Mouse (Mus musculus) liver, postnatal 0 days (tissue): ENCODE results near the gene Hgfac. TPM values are rescaled to one million over a fixed set of nuclear protein-coding genes. Genes with fewer than 3 reads are reported as not detected.

Experiments
- ATAC-seq: fragments of 200-750 bp; cut with Nextera tagmentation; 2 replicates; pipeline ENCODE4 v1.8.0; 2017; ENCODE audit warnings: mild to moderate bottlenecking, moderate library complexity
- DNase-seq: peaks from one replicate; pipeline ENCODE4 v3.0.0-alpha.2; 2016
- H3K27ac ChIP-seq: fragments of 300-500 bp; sonication (generic); 2 replicates; pipeline ENCODE4 v1.5.1; 2014; ENCODE audit warnings: antibody characterized with exemption, moderate library complexity, mild to moderate bottlenecking, low read depth
- H3K27me3 ChIP-seq: fragments of 300-500 bp; sonication (generic); 2 replicates; pipeline ENCODE4 v1.6.1; 2014; ENCODE audit warnings: low read length, control low read depth, mixed read lengths; ENCODE audit not compliant: insufficient read depth
- H3K36me3 ChIP-seq: fragments of 300-500 bp; sonication (generic); replicated peaks from 2 replicates; pipeline ENCODE4 v1.6.1; 2014; ENCODE audit warnings: mild to moderate bottlenecking, control low read depth, low read length, moderate library complexity, mixed read lengths; ENCODE audit not compliant: insufficient read depth
- H3K4me1 ChIP-seq: fragments of 300-500 bp; sonication (generic); 2 replicates; pipeline ENCODE4 v1.6.1; 2014; ENCODE audit warnings: antibody characterized with exemption, mild to moderate bottlenecking, control low read depth; ENCODE audit not compliant: insufficient read depth
- H3K4me2 ChIP-seq: fragments of 300-500 bp; sonication (generic); 2 replicates; pipeline ENCODE4 v1.6.1; 2014; ENCODE audit warnings: low read depth, mild to moderate bottlenecking, low read length, moderate library complexity, mixed read lengths
- H3K4me3 ChIP-seq: fragments of 300-500 bp; sonication (generic); 2 replicates; pipeline ENCODE4 v1.5.1; 2014; ENCODE audit warnings: low read depth, low read length
- H3K9ac ChIP-seq: fragments of 300-500 bp; sonication (generic); replicated peaks from 2 replicates; pipeline ENCODE4 v1.6.1; 2014; ENCODE audit warnings: mild to moderate bottlenecking, moderate library complexity
- H3K9me3 ChIP-seq: fragments of 300-500 bp; sonication (generic); 2 replicates; pipeline ENCODE4 v1.6.1; 2016; ENCODE audit warnings: mild to moderate bottlenecking, control low read depth, low read length, mixed read lengths
- CTCF ChIP-seq: sonication (generic); IDR thresholded peaks from 2 replicates; pipeline ENCODE4 v1.5.1; 2016; ENCODE audit warnings: antibody characterized with exemption, low read depth
- EP300 ChIP-seq: IDR thresholded peaks from 2 replicates; pipeline ENCODE4 v1.6.1; 2016; ENCODE audit warnings: antibody characterized with exemption, low read depth, mild to moderate bottlenecking
- WGBS: fragments of 180-500 bp; shearing (Covaris S2); extraction: QIAGEN DNeasy Blood & Tissue Kit; methylation state at CpG from one replicate; pipeline ENCODE4 v1.1.7; 2014; ENCODE audit not compliant: insufficient replicate concordance; 5-methylcytosine and 5-hydroxymethylcytosine counted together
- polyA plus RNA-seq: library from polyadenylated mRNA; unstranded; fragments of >200 nt; fragmentation: Nextera tagmentation; extraction: Ambion mirVana; gene quantifications from 2 replicates; pipeline ENCODE4 v1.2.1, GENCODE M21; 2015

The Hgfac gene
- polyA plus RNA-seq, 1 experiment from 2014 or later = 304 TPM

DNA sequence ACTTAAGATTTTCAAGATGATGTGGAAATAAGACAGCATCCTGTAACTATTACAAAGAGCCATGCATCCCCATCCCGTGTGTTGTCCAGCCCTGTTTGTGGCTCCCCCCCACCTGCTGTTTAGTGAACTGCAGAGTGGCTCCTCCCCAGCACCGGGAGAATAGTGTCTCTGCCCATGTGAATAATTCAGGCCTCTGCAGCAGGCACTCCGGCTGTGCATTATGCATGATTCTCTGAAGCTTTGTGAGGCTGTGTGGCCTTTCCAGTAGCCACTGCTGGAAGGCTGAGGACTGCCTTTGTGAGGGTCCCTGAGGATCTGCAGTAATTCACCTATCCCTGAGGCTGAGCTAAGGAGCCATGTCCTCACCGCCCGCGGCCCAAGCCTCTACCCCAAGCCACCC lies 27.3 kb upstream of the Hgfac start:
- no peak for ATAC-seq
- WGBS = 86% methylated on average over 6 of the region's 6 CpGs
- Histone ChIP-seq H3K27me3 (no peaks in the 10 kb centered on the region), H3K9me3 (no peaks in the 10 kb centered on the region), H3K4me1 (peaks cover 4% of the 10 kb centered on the region), H3K36me3 (peaks cover 8% of the 10 kb centered on the region; the same call in 1 of the 2 replicates), H3K4me2 (no peak overlapping the region), H3K27ac (no peak overlapping the region), H3K9ac (no peak overlapping the region), H3K4me3 (no peak overlapping the region)
- DNase-seq = no peak
- TF ChIP-seq CTCF (no peak), EP300 (no peak)

DNA sequence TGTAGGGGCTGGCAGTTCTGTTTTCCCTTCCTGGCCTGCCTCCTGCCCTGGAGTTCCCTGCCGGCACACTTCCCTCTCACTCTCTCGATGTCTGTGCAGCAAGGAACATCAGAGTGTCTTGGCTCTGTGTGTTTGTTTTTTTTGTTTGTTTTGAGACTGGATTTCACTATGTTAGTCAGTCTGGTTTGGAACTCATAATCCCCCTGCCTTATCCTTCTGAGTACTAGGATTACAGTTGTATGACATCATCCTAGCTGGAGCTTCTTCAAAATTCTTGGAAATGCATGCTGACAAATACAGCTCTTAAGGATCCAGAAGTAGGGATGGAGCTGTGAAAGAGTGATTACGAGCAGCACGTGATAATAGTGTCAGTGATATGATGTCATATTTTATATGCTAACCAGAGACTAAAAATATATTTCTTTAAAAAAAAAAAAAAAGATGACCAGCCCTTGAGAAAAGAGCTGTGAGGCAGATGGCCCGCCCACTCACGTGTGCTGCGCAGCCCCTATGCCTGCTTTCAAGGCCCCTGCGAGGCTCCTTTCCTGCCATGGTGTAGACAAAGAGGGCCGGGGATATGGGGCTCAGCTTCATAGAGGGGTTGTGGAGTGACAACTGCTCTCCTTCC lies 21.5 kb upstream of the Hgfac start:
- Histone ChIP-seq H3K27ac (no peak overlapping the region), H3K4me3 (no peak overlapping the region), H3K9ac (no peak overlapping the region), H3K36me3 (peaks cover 6% of the 10 kb centered on the region), H3K9me3 (no peaks in the 10 kb centered on the region), H3K4me2 (no peak overlapping the region), H3K4me1 (no peaks in the 10 kb centered on the region), H3K27me3 (no peaks in the 10 kb centered on the region)
- ATAC-seq = no peak
- TF ChIP-seq EP300 (no peak), CTCF (no peak)
- WGBS = 81% methylated on average over 9 of the region's 9 CpGs
- no peak for DNase-seq

DNA sequence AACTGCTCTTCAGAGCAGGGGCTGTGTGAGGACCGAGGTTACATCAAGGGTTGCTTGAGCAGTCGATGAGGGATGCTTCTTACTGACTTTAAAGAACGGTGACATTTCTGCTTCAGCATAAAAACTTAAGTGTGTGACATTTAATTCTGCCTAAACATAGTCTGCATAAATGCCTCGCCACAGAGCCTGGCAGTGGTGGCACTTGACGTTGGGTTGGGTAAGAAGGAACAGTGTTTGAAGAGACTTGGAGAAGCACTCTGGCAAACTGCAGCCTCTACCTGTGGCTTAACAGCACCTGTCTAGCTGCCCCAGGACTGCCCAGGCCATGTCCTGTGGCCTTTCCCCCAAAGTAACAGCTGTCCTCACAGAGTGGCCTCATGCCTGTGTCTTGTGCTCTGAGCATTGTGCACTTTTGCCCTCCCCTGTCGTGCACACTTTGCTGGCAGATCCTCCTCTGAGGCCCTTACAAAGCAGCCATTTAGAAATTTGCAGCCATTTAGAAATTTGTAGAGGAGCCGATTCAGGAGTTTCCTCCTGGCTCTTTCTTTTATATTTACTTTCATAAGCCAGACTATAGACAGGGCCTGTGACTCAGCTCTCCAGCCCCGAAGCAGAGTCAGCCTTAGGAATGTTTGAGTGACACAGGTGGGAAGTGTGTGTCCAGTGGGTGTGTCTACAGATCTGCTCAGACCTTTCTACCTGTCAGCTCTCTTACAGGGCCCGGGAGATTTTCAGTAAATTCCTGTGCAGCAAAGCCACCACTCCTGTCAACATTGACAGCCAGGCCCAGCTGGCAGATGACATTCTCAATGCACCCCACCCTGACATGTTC lies 20.7 kb upstream of the Hgfac start:
- Histone ChIP-seq H3K27me3 (no peaks in the 10 kb centered on the region), H3K9me3 (no peaks in the 10 kb centered on the region), H3K4me2 (no peak overlapping the region), H3K9ac (no peak overlapping the region), H3K4me1 (no peaks in the 10 kb centered on the region), H3K36me3 (peaks cover 6% of the 10 kb centered on the region), H3K27ac (no peak overlapping the region), H3K4me3 (no peak overlapping the region)
- DNase-seq = no peak
- WGBS = 81% methylated on average over 9 of the region's 9 CpGs
- TF ChIP-seq CTCF (no peak), EP300 (no peak)
- no peak; the same call in 1 of the 2 replicates for ATAC-seq

DNA sequence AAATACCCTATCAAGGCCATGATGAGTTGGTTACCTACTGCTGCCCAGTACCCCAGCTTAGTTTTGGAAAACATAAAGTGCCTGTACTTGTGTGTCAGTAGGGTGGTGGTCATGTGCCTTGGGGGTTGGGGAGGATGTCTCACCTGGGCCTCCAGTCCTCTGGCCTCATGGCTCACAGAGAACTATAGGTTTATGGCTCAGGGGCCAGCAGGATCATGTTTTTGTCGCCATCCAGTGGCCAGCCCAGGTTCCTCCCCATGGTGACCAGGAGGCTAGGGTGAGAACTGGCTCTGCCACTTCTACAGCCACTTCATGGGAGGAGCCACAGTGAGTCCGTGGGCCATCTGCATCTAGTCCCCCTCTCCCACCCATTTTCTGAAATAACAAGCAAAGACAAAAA lies 16.3 kb upstream of the Hgfac start:
- Histone ChIP-seq H3K27ac (no peak overlapping the region), H3K36me3 (peaks cover 19% of the 10 kb centered on the region), H3K4me3 (no peak overlapping the region), H3K4me1 (peaks cover 7% of the 10 kb centered on the region; the same call in 1 of the 2 replicates), H3K9ac (no peak overlapping the region), H3K4me2 (no peak overlapping the region), H3K27me3 (no peaks in the 10 kb centered on the region), H3K9me3 (no peaks in the 10 kb centered on the region)
- WGBS = 14% methylated on average over 2 of the region's 2 CpGs
- peak; percentile 74 for DNase-seq
- TF ChIP-seq CTCF = peak; percentile 87
- no peak for TF ChIP-seq EP300
- peak; percentile 64 for ATAC-seq

DNA sequence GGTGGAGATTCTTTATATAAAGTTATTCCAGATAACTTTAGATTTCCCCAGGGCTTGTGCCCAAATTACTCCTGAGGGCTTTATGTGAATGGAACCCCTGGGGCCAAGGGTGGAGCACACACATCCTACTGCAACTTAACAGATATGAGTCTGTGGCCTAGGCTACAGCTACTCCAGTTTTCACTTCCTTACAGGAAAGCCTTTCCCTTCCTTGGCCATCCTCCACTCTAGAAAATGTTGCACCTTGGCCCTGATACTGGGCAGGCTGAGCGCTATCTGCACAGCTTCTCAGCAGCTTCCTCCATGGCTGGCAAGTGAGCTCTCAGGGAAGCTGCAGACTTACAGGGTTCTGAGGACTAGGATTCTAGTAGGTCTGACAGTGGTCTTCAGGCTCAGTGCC lies 12.0 kb upstream of the Hgfac start:
- Histone ChIP-seq H3K27me3 (no peaks in the 10 kb centered on the region), H3K4me3 (no peak overlapping the region), H3K4me1 (peaks cover 7% of the 10 kb centered on the region; the same call in 1 of the 2 replicates), H3K27ac (0 out of 2 replicates have a peak overlapping the region, but pooled peaks have one; percentile 31), H3K4me2 (no peak overlapping the region), H3K36me3 (peaks cover 21% of the 10 kb centered on the region), H3K9ac (no peak overlapping the region), H3K9me3 (no peaks in the 10 kb centered on the region)
- DNase-seq (no peak), ATAC-seq (no peak)
- WGBS = 91% methylated on average over 1 of the region's 1 CpGs
- no peak for TF ChIP-seq CTCF
- no peak for TF ChIP-seq EP300

DNA sequence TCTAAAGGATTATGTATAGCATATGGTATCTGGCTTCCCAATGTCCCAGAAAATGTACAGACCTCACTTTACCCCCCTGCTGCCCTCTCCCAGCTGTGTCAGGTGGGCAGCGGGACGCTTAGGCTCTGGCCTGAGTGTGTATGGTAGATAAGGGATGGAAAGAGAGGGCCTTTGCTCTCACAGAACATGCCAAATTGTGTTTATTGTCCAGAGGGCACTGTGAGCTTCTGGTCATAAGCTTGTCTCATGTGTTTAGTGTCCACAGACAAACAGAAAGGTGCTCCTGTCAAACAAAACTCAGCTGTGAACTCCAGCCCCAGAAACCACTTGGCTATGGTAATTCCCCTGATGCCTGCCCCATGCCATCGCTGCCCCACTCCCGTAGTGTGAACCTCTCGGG lies 11.6 kb upstream of the Hgfac start:
- Histone ChIP-seq H3K9ac (no peak overlapping the region), H3K27me3 (no peaks in the 10 kb centered on the region), H3K36me3 (peaks cover 21% of the 10 kb centered on the region), H3K4me2 (no peak overlapping the region), H3K4me1 (peaks cover 8% of the 10 kb centered on the region), H3K4me3 (no peak overlapping the region), H3K27ac (0 out of 2 replicates have a peak overlapping the region, but pooled peaks have one; percentile 31), H3K9me3 (no peaks in the 10 kb centered on the region)
- 71% methylated on average over 5 of the region's 5 CpGs for WGBS
- TF ChIP-seq EP300 (no peak), CTCF (no peak)
- DNase-seq = no peak
- ATAC-seq = peak; percentile 65
